Mouse (Mus musculus): ENCODE data around the gene Cfap74.

Gene Cfap74

DNA sequence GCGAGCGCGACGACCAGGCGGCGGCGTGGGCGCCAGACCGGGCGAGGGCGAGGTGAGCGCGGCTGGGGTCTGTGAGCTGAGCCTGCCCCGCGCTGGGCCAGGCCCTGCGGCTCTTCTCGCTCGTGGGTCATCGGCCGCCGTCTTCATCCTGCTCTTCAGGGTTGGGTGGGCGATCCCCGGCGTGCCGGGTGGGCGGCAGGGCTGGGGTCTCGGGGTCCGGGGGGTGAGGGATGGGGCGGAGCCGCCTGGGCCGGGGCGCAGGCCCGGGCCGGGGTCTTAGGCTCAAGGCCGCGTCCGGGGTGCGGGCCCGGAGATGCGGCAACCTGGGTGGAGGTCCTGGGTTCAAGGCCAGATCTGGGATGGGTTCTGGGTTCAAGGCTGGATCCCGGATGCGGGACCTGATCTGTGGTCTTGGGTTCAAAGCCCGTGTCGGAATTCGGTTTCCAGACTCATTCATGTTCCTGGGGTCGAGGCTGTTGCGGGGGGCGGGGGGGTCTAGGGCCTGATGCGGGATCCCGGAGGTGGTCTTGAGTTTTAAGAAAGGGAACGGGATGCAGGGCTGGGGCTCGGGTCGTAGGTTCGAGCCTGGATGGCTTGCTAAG, 82.6 kb downstream of the Cfap74 start:
- DNase-seq (ENCODE audit: extremely low read depth, insufficient read length, low spot score) = no peak

DNA sequence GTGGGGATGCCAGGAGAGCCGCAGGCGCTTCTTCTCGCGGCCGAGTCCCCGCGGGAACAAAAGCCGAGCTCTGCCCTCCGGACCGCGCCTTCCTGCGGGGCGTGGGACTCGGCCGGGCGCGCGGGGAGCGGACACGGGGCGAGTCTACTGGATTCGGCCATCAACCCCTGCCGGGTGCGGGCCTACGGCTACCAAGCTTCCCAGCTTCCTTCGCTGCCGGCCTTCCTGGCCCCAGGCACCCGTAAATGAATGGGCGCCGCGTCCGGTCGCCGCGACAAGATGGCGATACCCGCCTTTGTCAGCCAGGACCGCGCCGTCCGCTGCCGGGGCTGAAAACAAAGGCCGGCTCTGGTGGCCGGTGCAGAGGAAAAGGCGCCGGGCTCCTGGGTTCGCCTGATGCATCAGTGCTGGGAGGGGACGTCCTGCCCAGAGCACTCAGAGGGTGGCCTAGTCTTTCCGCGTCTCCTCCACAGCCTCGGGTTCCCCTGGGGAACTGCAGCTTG, 83.2 kb downstream of the Cfap74 start:
- peak; percentile 65 for DNase-seq (ENCODE audit: extremely low read depth, insufficient read length, low spot score)

DNA sequence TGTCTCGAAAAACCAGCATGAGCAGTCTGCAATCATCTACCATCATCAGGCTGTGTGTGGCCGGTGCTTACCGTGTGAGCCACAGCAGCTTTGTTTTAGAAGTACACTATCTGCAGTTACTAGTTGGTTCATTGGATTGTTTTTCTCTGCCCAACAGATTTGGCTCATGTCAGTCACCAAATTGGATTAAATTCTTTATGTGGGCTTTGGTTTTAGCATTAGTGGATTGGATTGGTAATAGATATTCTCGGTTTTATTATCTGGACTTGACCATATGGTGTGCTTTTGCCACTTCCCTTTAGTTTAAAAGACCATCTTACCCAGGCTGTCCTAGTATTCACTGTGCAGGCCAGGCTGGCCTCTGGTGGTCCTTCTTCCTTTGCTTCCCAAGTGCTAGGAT, 85.9 kb downstream of the Cfap74 start:
- no peak for DNase-seq (ENCODE audit: extremely low read depth, insufficient read length, low spot score)

DNA sequence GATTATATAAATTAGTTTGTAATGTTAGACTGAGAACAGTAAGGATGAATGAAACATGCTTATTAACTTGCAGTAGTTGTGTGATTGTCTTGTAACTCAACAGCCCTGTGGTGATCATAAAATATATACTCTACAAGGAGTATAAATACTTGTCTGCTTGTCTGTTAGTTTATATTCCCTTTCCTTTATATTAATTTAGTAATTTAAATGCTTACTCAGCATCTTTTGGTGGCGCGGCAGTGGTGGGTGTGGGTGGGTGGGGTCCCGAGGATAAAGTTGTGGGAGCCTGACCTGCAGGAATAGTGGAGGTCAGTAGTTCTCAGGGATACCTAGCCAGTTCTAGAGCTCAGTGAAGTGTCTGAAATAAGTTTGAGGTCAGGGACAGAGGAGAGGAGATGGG, 89.0 kb downstream of the Cfap74 start:
- DNase-seq (ENCODE audit: extremely low read depth, insufficient read length, low spot score) = no peak

DNA sequence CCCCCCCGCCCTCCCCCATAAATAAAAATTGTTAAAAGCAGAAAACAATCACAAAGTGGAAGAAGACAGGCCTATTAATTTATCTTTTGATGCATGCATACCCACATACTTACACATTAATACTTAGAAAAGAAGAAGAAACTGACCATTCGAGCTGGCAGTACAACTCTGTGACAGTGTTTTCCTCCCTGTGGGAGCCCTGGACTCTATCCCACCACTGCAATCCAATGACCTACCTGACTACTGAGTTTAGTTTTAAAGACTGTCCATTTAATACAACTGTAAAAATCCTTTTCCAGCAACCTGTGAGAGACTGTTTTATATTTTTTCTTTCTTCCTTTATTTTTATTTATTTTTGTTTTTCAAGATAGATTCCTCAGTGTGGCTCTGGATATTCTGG, 92.1 kb downstream of the Cfap74 start:
- DNase-seq (ENCODE audit: extremely low read depth, insufficient read length, low spot score) = no peak

DNA sequence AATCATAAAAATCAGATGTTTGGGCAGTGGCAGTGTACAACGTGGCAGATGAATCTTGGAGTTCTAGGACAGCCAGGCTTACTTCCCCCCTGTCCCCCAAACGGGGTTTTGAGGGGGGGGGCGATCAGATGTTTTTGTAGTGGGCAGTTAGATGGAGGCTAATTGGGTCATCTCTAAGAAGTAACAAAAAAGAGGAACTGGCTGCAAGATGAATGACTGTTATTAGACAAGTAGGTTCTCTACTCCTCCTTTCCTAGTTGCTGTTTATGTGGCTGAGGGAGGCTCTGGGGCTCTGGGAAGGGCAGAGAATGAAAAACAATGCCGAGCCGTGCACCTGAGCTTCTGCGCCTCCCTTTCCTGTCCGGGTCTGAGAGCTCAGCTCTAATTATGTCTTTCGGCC, 96.1 kb downstream of the Cfap74 start:
- DNase-seq (ENCODE audit: extremely low read depth, insufficient read length, low spot score) = no peak

DNA sequence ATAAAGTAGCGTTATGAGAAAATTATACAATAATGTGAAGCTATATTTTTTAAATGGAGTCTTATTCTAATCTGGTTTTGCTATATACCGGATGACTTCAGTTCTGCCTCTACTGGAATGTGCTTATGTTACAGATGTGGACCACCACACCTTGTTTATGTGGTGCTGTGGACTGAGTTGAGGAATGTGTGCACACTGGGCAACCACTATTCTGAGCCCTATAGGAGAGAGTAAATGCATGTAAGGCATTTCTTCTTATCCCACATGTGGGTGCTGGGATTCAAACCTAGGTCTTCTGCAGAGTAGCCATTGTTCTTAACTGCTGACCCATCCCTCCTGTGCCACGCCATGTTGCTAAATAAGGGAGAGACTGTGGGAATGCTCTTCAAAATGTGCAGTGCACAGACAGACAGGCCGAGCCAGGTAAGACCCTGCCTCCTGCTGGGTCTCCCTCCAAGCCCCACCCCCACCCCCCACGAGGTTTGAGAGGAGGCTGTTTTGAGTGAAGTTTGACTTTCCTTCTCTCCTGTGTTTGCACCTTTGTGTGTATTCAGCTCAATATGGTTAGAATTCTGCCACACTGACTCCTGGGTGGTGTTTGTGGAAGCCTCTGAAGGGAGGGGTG, 96.8 kb downstream of the Cfap74 start:
- no peak for DNase-seq (ENCODE audit: extremely low read depth, insufficient read length, low spot score)

DNA sequence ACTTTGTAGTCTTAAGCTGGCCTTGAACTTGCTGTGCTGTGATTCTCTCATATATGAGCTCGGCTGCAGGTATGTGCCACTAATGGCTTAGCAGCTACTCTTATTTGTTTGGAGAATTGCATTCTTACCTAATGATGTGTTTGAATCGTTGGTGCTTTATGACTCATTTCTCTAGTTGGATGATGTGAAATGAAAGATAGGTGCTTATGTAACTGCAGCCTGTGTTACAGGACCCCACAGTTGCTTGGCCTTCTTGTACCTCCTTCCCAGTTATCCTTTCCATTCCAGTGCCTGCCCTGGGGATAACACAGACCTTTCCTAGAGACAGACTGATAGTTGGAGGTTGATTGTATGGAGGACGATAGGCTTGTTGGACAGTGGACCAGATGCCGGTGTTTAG, 99.6 kb downstream of the Cfap74 start:
- DNase-seq (ENCODE audit: extremely low read depth, insufficient read length, low spot score) = no peak

DNA sequence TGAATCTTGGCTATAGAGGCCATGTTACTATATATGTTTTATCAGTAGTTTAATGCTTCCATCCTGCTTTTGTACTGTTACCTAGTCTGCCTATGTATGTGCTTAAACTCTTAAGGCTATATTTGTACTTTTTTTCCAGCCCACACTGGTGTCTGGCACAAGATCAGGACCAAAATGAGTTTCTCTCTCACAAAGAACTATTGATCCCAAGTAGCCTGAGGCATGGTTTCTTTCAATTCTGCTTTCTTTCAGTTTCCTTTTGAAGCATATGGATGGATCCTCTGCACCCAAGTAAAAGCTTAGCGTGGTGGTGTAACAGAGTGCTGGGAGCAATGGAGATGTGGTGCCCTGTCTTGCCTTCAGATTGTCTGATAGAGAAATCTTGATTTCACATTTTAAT, 102.0 kb downstream of the Cfap74 start:
- no peak for DNase-seq (ENCODE audit: extremely low read depth, insufficient read length, low spot score)

DNA sequence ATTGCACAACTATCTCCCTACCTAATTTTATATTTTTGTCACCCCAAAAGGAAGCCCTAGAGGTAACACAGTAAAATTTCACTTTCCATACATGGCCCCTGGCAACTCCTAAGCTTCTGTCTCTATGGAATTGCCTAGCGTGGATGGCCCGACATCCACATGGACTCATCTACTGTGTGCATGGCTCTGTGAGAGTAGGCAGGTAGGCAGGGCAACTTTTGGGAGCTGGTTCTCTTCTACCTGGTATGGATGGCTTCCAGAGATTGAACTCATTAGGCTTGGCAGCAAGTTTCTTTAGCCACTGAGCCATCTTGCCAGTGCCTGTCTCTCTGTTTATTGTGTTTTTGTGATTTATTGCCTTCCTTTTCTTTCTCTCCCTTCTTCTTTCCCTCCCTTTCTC, 105.8 kb downstream of the Cfap74 start:
- DNase-seq (ENCODE audit: extremely low read depth, insufficient read length, low spot score) = no peak
